Mouse (Mus musculus) heart, adult 2 months (tissue): Measurements from ENCODE around the gene Ehbp1.

Experiments
- CTCF ChIP-seq: fragments of 200-600 bp; IDR thresholded peaks from 2 replicates; pipeline ENCODE4 v1.8.1; 2022; ENCODE audit warnings: antibody characterized with exemption, mild to moderate bottlenecking, moderate library complexity
- POLR2A ChIP-seq: fragments of 200-500 bp; IDR thresholded peaks from 2 replicates; pipeline ENCODE4 v1.6.1; 2011; ENCODE audit warnings: mild to moderate bottlenecking, low read depth, low read length, control low read depth; ENCODE audit not compliant: insufficient read depth

DNA sequence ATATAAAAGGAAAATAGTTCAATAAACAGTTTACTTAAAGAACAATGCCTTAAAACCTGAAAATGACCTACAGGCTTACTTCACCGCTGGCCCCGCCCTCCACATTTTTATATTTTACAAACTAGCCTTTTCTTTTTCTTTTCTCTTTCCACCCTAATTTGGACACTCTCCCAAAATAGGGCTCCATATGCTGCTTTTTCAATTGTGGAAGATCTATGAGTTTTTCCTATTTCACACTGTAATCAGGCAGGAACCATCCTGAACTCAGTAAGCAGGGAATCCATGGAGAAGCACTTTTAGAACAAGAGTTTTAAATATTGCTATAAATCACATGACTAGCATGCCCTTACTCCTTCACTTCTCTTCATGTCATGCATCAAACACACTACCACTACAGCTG is 216.9 kb downstream of the Ehbp1 start:
- TF ChIP-seq CTCF (no peak), POLR2A (no peak)
